Mouse (Mus musculus) heart, postnatal 0 days (tissue): Measurements from ENCODE around the gene Trex2.

Experiments
- CTCF ChIP-seq: IDR thresholded peaks from 2 replicates; pipeline ENCODE4 v1.5.1; 2016; ENCODE audit warnings: antibody characterized with exemption, control low read depth, low read depth
- EP300 ChIP-seq: IDR thresholded peaks from 2 replicates; pipeline ENCODE4 v1.6.1; 2016; ENCODE audit warnings: antibody characterized with exemption, low read depth

GRCm38 (mm10) chrX:73441428-73441827 lies 6.3 kb upstream of the Trex2 start:
- no peak for TF ChIP-seq CTCF
- no peak for TF ChIP-seq EP300
